Mouse (Mus musculus) CD4-positive, CD25-positive, alpha-beta regulatory T cell, adult 9 weeks (primary cell): ENCODE data around the gene Gspt2. TPM values are rescaled to one million over a fixed set of nuclear protein-coding genes. Genes with fewer than 3 reads are reported as not detected.

Source experiments
- polyA plus RNA-seq: library from polyadenylated mRNA; unstranded; fragments of 100-300 nt; shearing (Covaris generic); gene quantifications from one replicate; pipeline ENCODE4 v1.2.1, GENCODE M21; 2017

Gene Gspt2
- 0.47 TPM for polyA plus RNA-seq

DNA sequence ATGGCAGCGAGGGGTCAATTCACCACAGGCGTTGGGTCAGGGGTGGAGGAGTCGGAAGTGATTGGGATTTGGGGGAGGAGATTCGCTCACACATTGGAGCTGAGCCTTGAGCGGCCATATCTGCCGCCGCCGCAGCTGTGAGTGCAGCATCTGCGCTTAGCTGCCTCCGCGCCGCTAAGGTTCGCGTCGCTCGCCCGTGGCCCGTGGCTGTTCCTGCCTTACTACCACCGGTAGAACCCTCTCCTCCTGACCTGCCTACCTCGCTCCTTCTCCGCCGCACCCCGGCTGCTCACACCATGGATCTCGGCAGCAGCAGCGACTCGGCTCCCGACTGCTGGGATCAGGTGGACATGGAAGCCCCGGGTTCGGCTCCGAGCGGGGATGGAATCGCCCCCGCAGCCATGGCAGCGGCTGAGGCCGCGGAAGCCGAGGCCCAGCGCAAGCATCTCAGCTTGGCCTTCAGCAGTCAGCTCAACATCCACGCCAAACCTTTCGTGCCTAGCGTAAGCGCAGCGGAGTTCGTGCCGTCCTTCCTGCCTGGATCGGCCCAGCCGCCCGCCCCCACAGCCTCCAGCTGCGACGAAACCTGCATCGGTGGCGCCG is at the start of gene Gspt2:
TSS of gene Gspt2 (plus strand) at position 109 of the 603 bp plus-strand sequence.

Other genes with a start within 250 kb of the Gspt2 start
- gene Maged1, start 93.9 kb upstream of the Gspt2 start, polyA plus RNA-seq, result 4.9 TPM
- 0.94 TPM for gene Zxdb, start 88.5 kb downstream of the Gspt2 start, polyA plus RNA-seq